Mouse (Mus musculus) cerebellum, adult 2 months (tissue): Measurements from ENCODE around the gene Car9. TPM values are rescaled to one million over a fixed set of nuclear protein-coding genes. Genes with fewer than 3 reads are reported as not detected.
A peak's percentile ranks its signal among the peaks of the same experiment; 100 is the strongest.
"Not testable (repeated sequence)": the region's sequence is repeated elsewhere in the genome, so short reads cannot be mapped to it uniquely, and the experiment has no call there.

Experiments
- DNase-seq, 2 experiments: peaks; one replicate each; pipeline ENCODE4 v3.0.0; 2021
- H3K27ac ChIP-seq: fragments of 200-500 bp; 2 replicates; pipeline ENCODE4 v1.5.1; 2012; ENCODE audit warnings: low read length, control low read depth, inconsistent platforms; ENCODE audit not compliant: insufficient read depth
- H3K27me3 ChIP-seq: fragments of 200-500 bp; 2 replicates; pipeline ENCODE4 v1.6.1; 2012; ENCODE audit warnings: inconsistent platforms, mild to moderate bottlenecking, low read length, moderate library complexity; ENCODE audit not compliant: control insufficient read depth, insufficient read depth
- H3K4me1 ChIP-seq: fragments of 200-500 bp; 2 replicates; pipeline ENCODE4 v1.6.1; 2011; ENCODE audit warnings: low read length; ENCODE audit not compliant: control insufficient read depth, insufficient read depth
- H3K4me3 ChIP-seq: fragments of 200-500 bp; replicated peaks from 2 replicates; pipeline ENCODE3; 2011; ENCODE audit warnings: mild to moderate bottlenecking, low read depth, low read length, control low read depth; ENCODE audit not compliant: insufficient read depth
- CTCF ChIP-seq: fragments of 200-500 bp; IDR thresholded peaks from 2 replicates; pipeline ENCODE4 v1.5.1; 2011; ENCODE audit warnings: low read depth, mild to moderate bottlenecking, control low read depth, low read length, moderate library complexity, borderline replicate concordance; ENCODE audit not compliant: insufficient read depth
- POLR2A ChIP-seq: fragments of 200-500 bp; IDR thresholded peaks from 2 replicates; pipeline ENCODE4 v1.6.1; 2011; ENCODE audit warnings: low read length, control low read depth, borderline replicate concordance; ENCODE audit not compliant: insufficient read depth
- WGBS: fragments of 180-500 bp; shearing (Covaris S2); methylation state at CpG from one replicate; pipeline ENCODE4 v1.1.7; 2018; 5-methylcytosine and 5-hydroxymethylcytosine counted together
- polyA plus RNA-seq: library from polyadenylated mRNA; depleted of rRNA; stranded (reverse); fragments of >200 nt; gene quantifications from 2 replicates; pipeline ENCODE4 v1.2.3, GENCODE M21; 2012

Car9 gene
- polyA plus RNA-seq, 1 experiment = 15.8 TPM

DNA sequence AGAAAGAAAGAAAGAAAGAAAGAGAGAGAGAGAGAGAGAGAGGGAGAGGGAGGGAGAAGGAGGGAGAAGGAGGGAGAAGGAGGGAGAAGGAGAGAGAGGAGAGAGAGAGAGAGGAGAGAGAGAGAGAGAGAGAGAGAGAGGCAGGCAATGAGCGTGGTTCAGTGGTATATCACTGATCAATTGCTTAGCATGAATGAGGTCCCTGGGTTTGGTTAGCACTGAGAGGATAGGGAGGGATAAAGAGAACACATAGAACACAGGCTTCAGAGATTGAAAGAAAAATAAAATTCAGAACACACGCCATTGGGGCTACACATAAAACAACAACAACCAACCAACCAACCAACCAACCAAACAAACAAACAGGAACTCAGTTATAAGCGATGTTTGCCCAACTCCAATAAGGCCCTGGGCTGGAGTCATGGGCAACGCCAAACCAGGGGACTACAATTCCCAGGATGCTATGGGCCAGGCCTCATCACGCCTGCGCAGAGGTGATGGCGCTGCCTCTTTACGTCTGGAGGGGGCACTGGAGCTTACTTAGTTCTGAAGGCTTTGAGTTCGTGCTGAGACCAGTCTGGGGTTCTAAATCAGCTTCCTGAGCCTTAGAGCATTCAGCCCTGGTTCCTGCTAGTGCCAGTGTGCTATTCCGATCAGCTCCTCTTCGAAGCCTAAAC is 28.8 kb upstream of the Car9 start:
- peak; percentile 63 for TF ChIP-seq CTCF
- no peak; the same call in 1 of the 2 replicates for TF ChIP-seq POLR2A
- peaks cover 12% of the 10 kb centered on the region for H3K4me1 ChIP-seq
- H3K27me3 ChIP-seq = no peaks in the 10 kb centered on the region
- peak overlapping the region; percentile 25; the same call in 1 of the 2 replicates for H3K27ac ChIP-seq
- peak; percentile 87 to 89 for DNase-seq
- WGBS = 13% methylated on average over 11 of the region's 11 CpGs
- peak overlapping the region; percentile 65 for H3K4me3 ChIP-seq

DNA sequence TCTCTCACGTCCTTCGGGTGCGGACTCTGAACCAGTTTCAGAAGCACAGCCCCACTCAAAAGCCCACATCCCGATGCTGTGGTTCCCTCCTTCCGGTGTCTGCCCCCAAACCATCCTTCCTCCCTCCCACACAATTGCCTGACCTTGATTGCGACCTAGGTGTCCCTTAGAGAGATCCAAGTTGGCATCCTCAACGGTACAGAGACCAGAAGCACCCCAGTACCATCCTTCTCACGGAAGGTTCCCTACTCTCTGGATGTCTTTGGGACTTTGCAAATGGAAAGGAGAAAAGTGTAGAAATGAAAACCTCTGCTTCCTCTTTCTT is 28.3 kb upstream of the Car9 start:
- peaks cover 15% of the 10 kb centered on the region for H3K4me1 ChIP-seq
- WGBS = 45% methylated on average over 8 of the region's 8 CpGs
- DNase-seq = no peak
- H3K4me3 ChIP-seq = peak overlapping the region; percentile 65
- TF ChIP-seq CTCF (no peak), POLR2A (no peak)
- H3K27ac ChIP-seq = peak overlapping the region; percentile 25; the same call in 1 of the 2 replicates
- no peaks in the 10 kb centered on the region for H3K27me3 ChIP-seq

DNA sequence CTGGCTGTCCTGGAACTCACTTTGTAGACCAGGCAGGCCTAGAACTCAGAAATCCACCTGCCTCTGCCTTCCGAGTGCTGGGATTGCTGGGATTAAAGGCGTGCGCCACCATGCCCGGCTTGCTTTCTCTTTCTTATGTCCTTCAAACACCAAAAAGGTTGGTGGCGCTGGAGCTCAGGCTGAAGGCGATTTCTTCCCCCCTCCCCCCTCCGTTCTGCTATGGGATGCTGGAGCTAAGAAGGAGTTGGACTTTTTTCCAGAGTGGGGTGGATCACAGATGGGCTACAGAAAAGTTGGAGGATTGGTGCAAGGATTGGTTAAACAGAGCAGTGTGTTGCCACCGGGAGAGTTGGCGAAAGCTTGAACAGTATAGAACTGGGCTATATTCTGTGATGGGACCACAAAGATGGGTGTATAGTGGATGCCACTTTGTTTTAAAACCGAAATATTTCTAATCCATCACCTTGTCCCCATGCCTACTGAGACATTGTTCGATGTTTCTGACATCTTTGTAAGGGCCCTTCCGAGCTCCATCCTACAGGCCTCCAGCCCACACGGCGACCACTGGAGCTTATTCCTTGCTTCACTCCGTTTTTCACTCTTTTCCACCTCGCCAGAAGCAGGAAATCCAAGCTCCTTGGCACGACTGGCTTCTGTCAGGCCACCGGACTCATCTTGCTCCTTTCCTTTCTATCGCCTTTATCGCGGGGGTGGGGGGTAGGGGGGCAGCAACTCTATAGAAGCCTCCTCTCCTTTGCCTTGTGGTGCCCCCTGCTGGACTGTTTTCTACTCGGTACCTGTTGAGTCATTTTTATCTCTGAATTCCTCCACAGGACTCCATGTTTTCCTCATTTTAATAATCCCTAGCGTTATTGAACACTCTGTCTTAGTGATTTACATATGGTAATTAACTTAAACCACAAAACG is 27.6 kb upstream of the Car9 start:
- TF ChIP-seq CTCF (peak; percentile 41; the same call in 1 of the 2 replicates), POLR2A (no peak)
- Histone ChIP-seq H3K4me1 (peaks cover 15% of the 10 kb centered on the region), H3K27me3 (no peaks in the 10 kb centered on the region), H3K4me3 (peak overlapping the region; percentile 20), H3K27ac (no peak overlapping the region)
- peak; percentile 36 to 47 for DNase-seq
- 50% methylated on average over 24 of the region's 24 CpGs for WGBS

DNA sequence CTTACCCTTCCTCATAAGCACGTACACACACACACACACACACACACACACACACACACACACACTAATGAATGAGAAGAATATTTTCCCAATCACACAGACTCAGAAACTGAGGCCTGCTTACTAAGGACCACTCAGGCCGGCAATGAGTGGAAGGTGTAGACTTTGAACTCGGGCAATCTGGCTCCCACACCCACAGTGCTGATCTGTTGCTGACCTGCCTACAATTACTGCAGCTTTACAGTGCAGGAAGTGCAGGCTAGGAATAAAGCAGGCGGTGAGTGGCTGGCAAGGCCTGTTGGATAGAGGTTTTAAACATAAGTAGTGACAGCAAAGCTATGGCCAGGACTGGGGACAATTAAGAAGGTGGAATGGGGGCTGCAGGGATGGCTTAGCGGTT is 25.8 kb upstream of the Car9 start:
- Histone ChIP-seq H3K27ac (no peak overlapping the region), H3K27me3 (no peaks in the 10 kb centered on the region), H3K4me3 (no peak overlapping the region), H3K4me1 (peaks cover 15% of the 10 kb centered on the region)
- TF ChIP-seq POLR2A (no peak), CTCF (no peak)
- no peak for DNase-seq
- 92% methylated on average over 5 of the region's 5 CpGs for WGBS

DNA sequence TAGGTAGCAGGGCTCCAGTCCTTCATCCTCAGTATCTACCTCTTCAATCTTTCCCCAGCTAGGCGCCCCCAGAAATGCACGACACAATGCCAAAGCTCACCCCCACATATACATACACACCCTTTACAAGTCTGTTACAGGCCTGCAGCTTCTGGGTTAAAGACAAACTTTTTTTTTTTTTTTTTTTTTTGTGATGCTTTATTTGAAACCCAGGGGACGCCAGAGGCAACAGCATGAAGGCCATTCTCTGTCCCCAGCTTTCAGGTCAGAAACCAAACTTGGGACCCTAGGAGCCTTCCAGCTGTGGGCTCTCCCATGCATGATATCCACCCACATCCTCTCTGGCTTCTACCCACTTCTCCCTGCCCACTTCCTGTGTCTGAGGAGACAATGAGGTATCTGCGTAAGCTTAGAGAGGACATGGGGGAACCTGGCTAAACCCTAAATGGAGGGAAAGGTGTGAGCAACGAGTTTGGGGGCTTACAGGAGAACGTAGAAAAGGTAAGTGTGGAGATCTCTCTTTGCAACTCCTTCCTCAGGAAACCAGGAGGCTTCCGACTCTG is 24.8 kb upstream of the Car9 start:
- WGBS = 79% methylated on average over 7 of the region's 7 CpGs

DNA sequence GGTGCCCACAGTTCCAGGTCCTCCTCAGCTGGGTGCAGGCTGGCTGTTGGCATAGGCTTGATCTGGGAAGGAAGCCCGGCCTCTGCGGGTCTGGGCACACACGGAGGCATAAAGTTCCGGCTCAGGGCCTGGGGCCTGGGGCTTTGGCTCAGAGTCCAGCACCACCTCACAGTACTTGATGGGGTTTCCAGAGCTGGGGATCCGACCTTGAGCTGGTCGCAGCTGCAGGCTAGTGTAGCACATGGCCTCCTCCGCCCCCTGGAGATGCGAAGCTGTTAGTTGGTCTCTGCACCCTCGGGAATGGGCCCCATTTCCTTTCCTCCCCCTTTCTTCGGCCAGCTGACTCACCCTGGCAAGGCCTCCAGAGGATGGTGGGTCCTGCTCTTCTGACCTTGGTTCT is 24.2 kb upstream of the Car9 start:
- TF ChIP-seq POLR2A (no peak), CTCF (no peak)
- whole genome bisulfite sequencing = 24% methylated on average over 10 of the region's 10 CpGs
- H3K4me1 ChIP-seq = peaks cover 15% of the 10 kb centered on the region
- no peak overlapping the region for H3K4me3 ChIP-seq
- H3K27me3 ChIP-seq = no peaks in the 10 kb centered on the region
- peak; percentile 54 to 55 for DNase-seq
- H3K27ac ChIP-seq = no peak overlapping the region

More for the DNA sequence above, 24.8 kb upstream of the Car9 start:
- H3K4me1 ChIP-seq = peaks cover 15% of the 10 kb centered on the region
- no peak for DNase-seq
- no peak overlapping the region for H3K4me3 ChIP-seq
- no peak for TF ChIP-seq CTCF
- TF ChIP-seq POLR2A = no peak
- no peak overlapping the region for H3K27ac ChIP-seq
- H3K27me3 ChIP-seq = no peaks in the 10 kb centered on the region

DNA sequence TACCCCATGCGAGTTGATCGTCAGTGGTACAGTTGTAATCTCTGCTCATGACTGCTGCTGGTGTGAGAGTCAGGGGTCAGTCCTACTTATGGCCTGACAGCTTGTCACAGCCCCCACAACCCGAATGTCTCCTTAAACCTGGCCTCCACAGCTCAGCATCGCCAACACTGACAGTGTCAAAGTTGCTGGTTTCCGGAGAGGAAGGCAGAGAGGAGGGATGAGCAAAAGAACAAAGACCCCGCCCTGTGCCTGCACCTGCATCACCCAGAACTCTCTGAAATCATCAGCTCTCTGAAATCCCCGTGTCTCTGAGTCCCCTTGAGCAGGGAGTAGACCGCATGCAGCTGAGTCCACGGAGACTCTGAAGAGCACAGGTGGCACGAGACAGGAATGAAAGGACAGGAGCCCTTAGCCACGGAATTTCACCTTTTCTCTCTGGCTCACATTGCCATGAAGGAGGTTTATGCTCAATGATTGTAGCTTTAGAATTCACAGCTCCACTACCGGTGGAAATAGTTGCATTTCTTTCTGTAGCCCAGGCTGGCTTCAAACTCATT is 23.2 kb upstream of the Car9 start, which contains the start of gene Sit1:
Gene Sit1, minus strand, starts transcription at position 200 of the 557 bp plus-strand sequence.
- Histone ChIP-seq H3K27ac (no peak within 1 kb of the TSS), H3K4me3 (no peak within 1 kb of the TSS), H3K27me3 (no peaks in the 10 kb centered on the region), H3K4me1 (peaks cover 13% of the 10 kb centered on the region)
- WGBS = 81% methylated on average over 12 of the region's 12 CpGs
- no peak for DNase-seq
- no peak for TF ChIP-seq POLR2A
- TF ChIP-seq CTCF = no peak

DNA sequence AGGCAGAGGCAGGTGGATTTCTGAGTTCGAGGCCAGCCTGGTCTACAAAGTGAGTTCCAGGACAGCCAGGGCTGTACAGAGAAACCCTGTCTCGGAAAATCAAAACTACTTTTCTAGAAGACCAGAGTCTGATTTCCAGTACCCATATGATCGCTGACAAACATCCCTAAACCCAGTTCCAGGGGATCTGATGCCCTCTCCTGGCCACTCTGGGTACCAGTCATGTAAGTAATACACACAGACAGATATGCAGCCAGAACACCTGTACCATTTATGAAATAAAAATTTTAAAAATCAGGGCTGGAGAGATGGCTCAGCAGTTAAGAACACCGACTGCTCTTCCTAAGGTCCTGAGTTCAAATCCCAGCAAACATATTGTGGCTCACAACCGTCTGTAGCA is 21.1 kb upstream of the Car9 start:
- H3K4me3 ChIP-seq, DNase-seq, H3K27me3 ChIP-seq, H3K27ac ChIP-seq: not testable (repeated sequence)
- WGBS = 89% methylated on average over 5 of the region's 5 CpGs
- H3K4me1 ChIP-seq = peaks cover 13% of the 10 kb centered on the region
